Mouse (Mus musculus): ENCODE data around the gene Gm11096.

DNA sequence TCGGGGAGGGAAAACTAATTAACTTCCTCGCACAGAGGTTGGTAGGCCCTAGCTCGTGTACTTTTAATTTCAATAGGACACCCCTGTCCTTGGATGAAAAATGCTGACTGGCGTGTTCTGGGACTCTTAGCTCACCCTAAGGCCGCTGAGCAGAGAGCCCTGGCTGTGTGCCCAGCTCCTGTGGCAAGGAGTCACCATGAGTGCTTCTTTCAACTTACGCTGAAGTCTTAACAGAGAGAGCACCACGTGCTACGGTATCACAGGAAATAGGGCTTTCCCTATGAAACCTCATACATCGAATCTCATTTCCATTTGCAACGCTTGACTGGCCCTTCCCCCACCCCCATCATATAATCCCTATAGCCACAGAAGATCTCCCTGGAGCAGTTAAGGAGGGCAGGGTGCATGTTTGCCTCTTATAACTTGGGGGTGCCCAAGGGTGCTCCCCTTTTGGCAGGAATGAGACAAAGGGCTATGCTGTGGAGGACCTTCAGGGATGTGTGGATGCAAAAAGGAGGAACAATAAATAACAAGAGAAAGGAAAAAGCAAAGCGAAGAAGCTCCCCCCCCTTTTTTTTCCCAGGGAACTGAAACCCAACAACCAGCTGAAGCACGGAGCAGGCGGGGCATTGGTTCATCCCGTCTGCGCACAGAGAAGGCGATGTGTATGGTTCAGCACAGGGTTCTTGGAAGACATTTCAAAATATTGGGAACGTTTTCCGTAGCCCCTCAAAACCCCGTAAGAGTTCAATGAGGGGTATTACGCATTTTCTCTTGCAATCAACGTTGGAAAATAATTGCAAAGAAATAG, 39.0 kb downstream of the Gm11096 start:
- TF ChIP-seq CTCF (IDR thresholded peaks at IDR 0.05; ENCODE audit: low read depth, low read length) (no peak), POLR2A (IDR thresholded peaks at IDR 0.05; ENCODE audit: extremely low read depth, insufficient read depth, low read length) (no peak)
